Mouse (Mus musculus) cerebral cortex, adult 2 months (tissue): ENCODE results near the gene Haao.

Source experiments
- WGBS: fragments of 180-500 bp; shearing (Covaris S2); methylation state at CpG from one replicate; pipeline ENCODE4 v1.1.7; 2018; 5-methylcytosine and 5-hydroxymethylcytosine counted together

The Haao gene

DNA sequence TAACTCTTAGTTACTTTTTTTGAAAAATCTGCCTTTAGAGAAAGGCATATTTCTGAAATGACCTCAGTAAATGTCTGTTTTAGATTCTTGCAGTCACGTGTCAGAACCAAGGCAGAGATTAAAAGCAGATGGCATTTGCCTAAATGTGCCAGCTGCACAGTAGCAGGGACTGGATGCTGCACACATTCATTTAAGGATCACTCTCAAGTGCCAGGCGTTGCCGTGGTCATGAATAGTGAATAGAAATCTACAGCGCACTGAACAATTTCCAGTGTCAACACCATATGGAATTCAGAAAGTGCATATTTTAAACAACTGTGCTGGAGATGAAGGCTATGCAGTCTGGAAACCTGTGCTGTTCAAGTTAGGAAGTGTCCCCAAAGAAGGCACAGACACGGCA, 65.0 kb downstream of the Haao start:
- WGBS = 23% methylated on average over 5 of the region's 5 CpGs
